Mouse (Mus musculus): Measurements from ENCODE around the gene Ebf3. TPM values are rescaled to one million over a fixed set of nuclear protein-coding genes. Genes with fewer than 3 reads are reported as not detected.

Gene Ebf3
- 0.23 and 0.46 TPM in 2 replicates for polyA plus RNA-seq (2015; fragmentation: Nextera tagmentation; extraction: Ambion mirVana)

GRCm38 (mm10) chr7:137313904-137314691 lies at the start of gene Ebf3:
Gene Ebf3 (minus strand): TSS chr7:137314445.

Other genes starting within 250 kb of the Ebf3 start
- gene 9430038I01Rik, start 96.3 kb upstream of the Ebf3 start, polyA plus RNA-seq (2015; fragmentation: Nextera tagmentation; extraction: Ambion mirVana): 16.7 and 19.0 TPM in 2 replicates
- 169 and 188 TPM in 2 replicates for gene Glrx3, start 123.2 kb upstream of the Ebf3 start, polyA plus RNA-seq (2015; fragmentation: Nextera tagmentation; extraction: Ambion mirVana)